Comparison of ENCODE assay signal across 15 mouse cellular contexts in genomic region chr1:127316651-127317050, GRCm38 (mm10).
DNase-seq lines count a peak whose midpoint lies in the region; ATAC-seq and TF ChIP-seq lines count a peak whose summit lies in the region.
"Had no signal": no experiment of that assay in that cellular context is flagged by ENCODE, and none has a peak within 500 bp of the region (broad histone marks: within the 10 kb centered on the region; RNA-seq: fewer than 3 reads in every experiment).

No protein-coding gene starts in this region.

- H3K4me3 ChIP-seq in hindbrain, embryonic 13.5 days = no peak overlapping the region
- H3K4me3 ChIP-seq in hindbrain, embryonic 14.5 days (replicated peaks; ENCODE audit: low read length) = no peak overlapping the region
- H3K4me3 ChIP-seq in MEL (ENCODE audit: control insufficient read depth in 1 of 2, insufficient read depth in 1 of 2, low read depth in 2 of 2, low read length in 2 of 2) = no peak overlapping the region
- no peak overlapping the region for H3K4me3 ChIP-seq in neural tube, embryonic 15.5 days (replicated peaks)
- H3K4me3 ChIP-seq: embryonic facial prominence, embryonic 12.5 days; forebrain, embryonic 15.5 days; heart, embryonic 10.5 days had no signal

- TF ChIP-seq EP300 in MEL (IDR thresholded peaks at IDR 0.05; ENCODE audit: low read depth in 1 of 2, low read length in 2 of 2) = no peak

- H3K4me2 ChIP-seq in hindbrain, embryonic 13.5 days = no peak overlapping the region
- no peak overlapping the region for H3K4me2 ChIP-seq in hindbrain, embryonic 14.5 days (replicated peaks)
- no peak overlapping the region for H3K4me2 ChIP-seq in neural tube, embryonic 15.5 days
- H3K4me2 ChIP-seq: embryonic facial prominence, embryonic 12.5 days; forebrain, embryonic 15.5 days had no signal

- no peaks in the 10 kb centered on the region for H3K27me3 ChIP-seq in hindbrain, embryonic 13.5 days
- no peaks in the 10 kb centered on the region for H3K27me3 ChIP-seq in hindbrain, embryonic 14.5 days (ENCODE audit: control insufficient read depth, insufficient read depth, low read length)
- H3K27me3 ChIP-seq in MEL (ENCODE audit: control insufficient read depth in 1 of 2, insufficient read depth in 2 of 2, low read length in 2 of 2) = no peaks in the 10 kb centered on the region
- no peaks in the 10 kb centered on the region for H3K27me3 ChIP-seq in neural tube, embryonic 15.5 days (replicated peaks)
- H3K27me3 ChIP-seq: CH12.LX; embryonic facial prominence, embryonic 12.5 days; forebrain, embryonic 15.5 days had no signal

- intact Hi-C loops in left cerebral cortex, postnatal 4 days (cut with DNase I) = no loop called here
- intact Hi-C loops in left cerebral cortex, postnatal 36 days (cut with DNase I) = no loop called here

- H3K79me2 ChIP-seq in MEL (ENCODE audit: control insufficient read depth, insufficient read depth, low read length, poor library complexity) = peaks cover 17% of the 10 kb centered on the region

- H3K4me1 ChIP-seq in hindbrain, embryonic 13.5 days (replicated peaks) = peaks cover 33% of the 10 kb centered on the region
- peaks cover 18% of the 10 kb centered on the region for H3K4me1 ChIP-seq in hindbrain, embryonic 14.5 days (replicated peaks; ENCODE audit: control insufficient read depth, insufficient read depth, low read length)
- H3K4me1 ChIP-seq in MEL (ENCODE audit: control insufficient read depth in 1 of 2, insufficient read depth in 2 of 2, low read length in 2 of 2) = peaks cover 34 to 59% of the 10 kb centered on the region in 2 experiments
- H3K4me1 ChIP-seq in neural tube, embryonic 15.5 days = peaks cover 30% of the 10 kb centered on the region

- WGBS in hindbrain, embryonic 13.5 days = 64% methylated on average over 6 of the region's 6 CpGs
- WGBS in hindbrain, embryonic 14.5 days = 54% methylated on average over 6 of the region's 6 CpGs
- WGBS in neural tube, embryonic 15.5 days = 50% methylated on average over 6 of the region's 6 CpGs

- ATAC-seq in hindbrain, embryonic 13.5 days (ENCODE audit: low FRiP score) = no peak
- no peak for ATAC-seq in hindbrain, embryonic 14.5 days (ENCODE audit: low FRiP score)
- ATAC-seq in neural tube, embryonic 15.5 days (ENCODE audit: low FRiP score) = no peak
- ATAC-seq: forebrain, embryonic 15.5 days had no signal

- no peak overlapping the region for H3K9ac ChIP-seq in hindbrain, embryonic 13.5 days
- H3K9ac ChIP-seq in hindbrain, embryonic 14.5 days = no peak overlapping the region
- no peak overlapping the region for H3K9ac ChIP-seq in MEL (ENCODE audit: control insufficient read depth, low read depth, low read length, poor library complexity, severe bottlenecking)
- H3K9ac ChIP-seq in neural tube, embryonic 15.5 days (replicated peaks) = no peak overlapping the region
- H3K9ac ChIP-seq: embryonic facial prominence, embryonic 12.5 days; forebrain, embryonic 15.5 days had no signal

- H3K9me3 ChIP-seq in hindbrain, embryonic 13.5 days = no peaks in the 10 kb centered on the region
- no peaks in the 10 kb centered on the region for H3K9me3 ChIP-seq in hindbrain, embryonic 14.5 days (ENCODE audit: control insufficient read depth, low read length)
- no peaks in the 10 kb centered on the region for H3K9me3 ChIP-seq in MEL (replicated peaks; ENCODE audit: insufficient read depth, low read length)
- no peaks in the 10 kb centered on the region for H3K9me3 ChIP-seq in neural tube, embryonic 15.5 days (replicated peaks)
- H3K9me3 ChIP-seq: embryonic facial prominence, embryonic 12.5 days; forebrain, embryonic 15.5 days; heart, embryonic 10.5 days had no signal

- peaks cover 9% of the 10 kb centered on the region for H3K36me3 ChIP-seq in hindbrain, embryonic 13.5 days
- H3K36me3 ChIP-seq in hindbrain, embryonic 14.5 days (replicated peaks; ENCODE audit: control insufficient read depth, insufficient read depth) = 0 out of 2 replicates have a peak, but pooled peaks cover 4% of the 10 kb centered on the region
- H3K36me3 ChIP-seq in MEL (ENCODE audit: control insufficient read depth in 1 of 2, insufficient read depth in 2 of 2, low read length in 2 of 2) = peaks cover 0 to 44% of the 10 kb centered on the region in 2 experiments; a peak in 3 of 4 replicates
- no peaks in the 10 kb centered on the region for H3K36me3 ChIP-seq in neural tube, embryonic 15.5 days
- H3K36me3 ChIP-seq: embryonic facial prominence, embryonic 12.5 days; heart, embryonic 10.5 days had no signal

- TF ChIP-seq POLR2A in MEL (IDR thresholded peaks at IDR 0.05; ENCODE audit: control insufficient read depth in 1 of 2, insufficient read depth in 1 of 2, low read depth in 1 of 2, low read length in 2 of 2, poor library complexity in 1 of 2) = no peak

- H3K27ac ChIP-seq in hindbrain, embryonic 13.5 days = peak overlapping the region; percentile 48
- H3K27ac ChIP-seq in hindbrain, embryonic 14.5 days = no peak overlapping the region
- peak overlapping the region; percentile 65 for H3K27ac ChIP-seq in MEL (ENCODE audit: control insufficient read depth, low read depth, low read length)
- H3K27ac ChIP-seq in neural tube, embryonic 15.5 days (replicated peaks) = 0 out of 2 replicates have a peak overlapping the region, but pooled peaks have one; percentile 6
- H3K27ac ChIP-seq: embryonic facial prominence, embryonic 12.5 days; forebrain, embryonic 15.5 days; heart, embryonic 10.5 days had no signal

- TF ChIP-seq RAD21 in MEL (IDR thresholded peaks at IDR 0.05; ENCODE audit: low read depth, low read length) = no peak

- no peak for TF ChIP-seq CTCF in MEL (IDR thresholded peaks at IDR 0.05 in 2 of 3, conservative IDR thresholded peaks at IDR 0.05 in 1 of 3; ENCODE audit: control insufficient read depth in 1 of 3, insufficient read depth in 1 of 3, low read depth in 2 of 3, low read length in 3 of 3, poor library complexity in 1 of 3, severe bottlenecking in 1 of 3)

- DNase-seq in hindbrain, embryonic 14.5 days (ENCODE audit: low spot score) = no peak
- peak; percentile 18 for DNase-seq in left cerebral cortex, postnatal 4 days
- DNase-seq in left cerebral cortex, postnatal 36 days (ENCODE audit: low spot score in 2 of 2) = no peak
- no peak for DNase-seq in MEL (ENCODE audit: low read depth, low spot score)
- DNase-seq: adrenal gland, adult 2 months; adrenal gland, postnatal 25 days; gastrocnemius, postnatal 36 days; heart, adult 18-20 months; heart, postnatal 10 days had no signal

TF ChIP-seq in MEL, 35 proteins besides CTCF, POLR2A, EP300 and RAD21:
- TF ChIP-seq CHD1 (IDR thresholded peaks at IDR 0.05; ENCODE audit: low read depth, low read length) (no peak), ETS1 (IDR thresholded peaks at IDR 0.05; ENCODE audit: low read depth, low read length) (no peak), ZMIZ1 (IDR thresholded peaks at IDR 0.05; ENCODE audit: low read depth, low read length) (no peak), MEF2A (IDR thresholded peaks at IDR 0.05; ENCODE audit: extremely low read depth, insufficient replicate concordance, low read depth, low read length, poor library complexity, severe bottlenecking) (no peak), GABPA (IDR thresholded peaks at IDR 0.05; ENCODE audit: low read depth, low read length) (no peak), MYB (IDR thresholded peaks at IDR 0.05; ENCODE audit: low read depth, low read length) (no peak), E2F4 (IDR thresholded peaks at IDR 0.05; ENCODE audit: borderline replicate concordance, low read depth, low read length) (no peak), ELF1 (IDR thresholded peaks at IDR 0.05; ENCODE audit: low read depth, low read length) (no peak), JUND (IDR thresholded peaks at IDR 0.05; ENCODE audit: low read depth, low read length) (no peak)
